29 mouse cellular contexts compared by ENCODE assay signal in the genomic region with DNA sequence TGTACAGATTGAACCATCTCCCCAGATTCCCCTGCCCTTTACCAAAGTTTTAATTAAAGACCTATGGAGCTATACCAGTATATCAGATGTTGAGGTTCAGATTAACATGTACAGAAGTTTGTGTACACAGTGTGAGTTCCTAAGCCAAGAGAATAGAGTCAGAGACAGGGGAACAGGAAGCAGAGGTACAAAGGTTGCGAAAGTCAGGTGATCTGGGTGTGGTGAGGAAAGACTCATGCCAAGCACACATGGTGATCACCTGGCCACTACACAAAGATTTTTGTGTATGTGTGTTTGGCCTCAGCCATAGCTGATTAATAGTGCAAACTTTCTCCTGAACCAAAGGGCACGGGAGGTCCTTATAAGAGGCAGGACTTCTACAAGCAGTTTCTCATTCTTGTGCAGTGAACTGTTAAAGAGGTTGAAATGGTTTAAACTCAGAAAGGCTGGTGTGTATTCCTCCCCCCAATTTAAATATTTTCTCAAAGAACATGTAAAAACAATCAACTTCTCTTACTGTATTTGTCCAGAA.
DNase-seq lines count a peak whose midpoint lies in the region; ATAC-seq and TF ChIP-seq lines count a peak whose summit lies in the region.
"Had no signal": no experiment of that assay in that cellular context is flagged by ENCODE, and none has a peak within 500 bp of the region (broad histone marks: within the 10 kb centered on the region; RNA-seq: fewer than 3 reads in every experiment).

No protein-coding gene starts in this region.

- H3K4me2 ChIP-seq in kidney, embryonic 16.5 days (replicated peaks; ENCODE audit: low read depth, low read length) = no peak overlapping the region
- no peak overlapping the region for H3K4me2 ChIP-seq in stomach, embryonic 16.5 days (ENCODE audit: low read depth, low read length)
- H3K4me2 ChIP-seq: embryonic facial prominence, embryonic 15.5 days; forebrain, embryonic 12.5 days; heart, embryonic 15.5 days; limb, embryonic 15.5 days; liver, embryonic 15.5 days; lung, embryonic 14.5 days; midbrain, embryonic 15.5 days had no signal

- no peaks in the 10 kb centered on the region for H3K36me3 ChIP-seq in kidney, embryonic 16.5 days (ENCODE audit: insufficient read depth, low read length)
- H3K36me3 ChIP-seq in stomach, embryonic 16.5 days (ENCODE audit: control insufficient read depth, insufficient read depth, low read length) = no peaks in the 10 kb centered on the region
- no peaks in the 10 kb centered on the region for H3K36me3 ChIP-seq in thymus, adult 2 months (ENCODE audit: control insufficient read depth, insufficient read depth, low read length)
- H3K36me3 ChIP-seq: embryonic facial prominence, embryonic 10.5 days; embryonic facial prominence, embryonic 15.5 days; forebrain, embryonic 12.5 days; G1E; heart, embryonic 10.5 days; heart, embryonic 15.5 days; limb, embryonic 10.5 days; limb, embryonic 15.5 days; liver, embryonic 15.5 days; midbrain, embryonic 10.5 days; midbrain, embryonic 15.5 days had no signal

- no peak for TF ChIP-seq POLR2A in thymus, adult 2 months (IDR thresholded peaks at IDR 0.05; ENCODE audit: control insufficient read depth, extremely low read depth, insufficient read depth, low read length, poor library complexity)

- no peak overlapping the region for H3K27ac ChIP-seq in kidney, embryonic 16.5 days (ENCODE audit: low read length)
- no peak overlapping the region for H3K27ac ChIP-seq in stomach, embryonic 16.5 days (ENCODE audit: low read length)
- no peak overlapping the region for H3K27ac ChIP-seq in thymus, adult 2 months (ENCODE audit: control insufficient read depth, insufficient read depth, low read length)
- H3K27ac ChIP-seq: embryonic facial prominence, embryonic 10.5 days; embryonic facial prominence, embryonic 15.5 days; forebrain, embryonic 12.5 days; heart, embryonic 10.5 days; heart, embryonic 15.5 days; limb, embryonic 10.5 days; limb, embryonic 15.5 days; liver, embryonic 15.5 days; midbrain, embryonic 10.5 days; midbrain, embryonic 15.5 days had no signal

- no peaks in the 10 kb centered on the region for H3K27me3 ChIP-seq in kidney, embryonic 16.5 days (ENCODE audit: insufficient read depth, low read length)
- H3K27me3 ChIP-seq in stomach, embryonic 16.5 days (ENCODE audit: control insufficient read depth, insufficient read depth, low read length) = no peaks in the 10 kb centered on the region
- H3K27me3 ChIP-seq in thymus, adult 2 months (ENCODE audit: control insufficient read depth, insufficient read depth, low read length) = no peaks in the 10 kb centered on the region
- H3K27me3 ChIP-seq: embryonic facial prominence, embryonic 15.5 days; forebrain, embryonic 12.5 days; heart, embryonic 15.5 days; limb, embryonic 15.5 days; liver, embryonic 15.5 days; midbrain, embryonic 15.5 days had no signal

- 74% methylated on average over 2 of the region's 2 CpGs for WGBS in kidney, embryonic 16.5 days
- WGBS in stomach, embryonic 16.5 days = 65% methylated on average over 2 of the region's 2 CpGs
- WGBS in thymus, adult 2 months = 92% methylated on average over 2 of the region's 2 CpGs

- H3K4me1 ChIP-seq in kidney, embryonic 16.5 days (ENCODE audit: insufficient read depth, low read length) = no peaks in the 10 kb centered on the region
- no peaks in the 10 kb centered on the region for H3K4me1 ChIP-seq in stomach, embryonic 16.5 days (ENCODE audit: control insufficient read depth, insufficient read depth, low read length)
- no peaks in the 10 kb centered on the region for H3K4me1 ChIP-seq in thymus, adult 2 months (replicated peaks; ENCODE audit: control insufficient read depth, insufficient read depth, low read length)
- H3K4me1 ChIP-seq: embryonic facial prominence, embryonic 10.5 days; embryonic facial prominence, embryonic 15.5 days; forebrain, embryonic 12.5 days; heart, embryonic 10.5 days; heart, embryonic 15.5 days; limb, embryonic 10.5 days; limb, embryonic 15.5 days; liver, embryonic 15.5 days; midbrain, embryonic 10.5 days; midbrain, embryonic 15.5 days had no signal

- H3K9ac ChIP-seq in kidney, embryonic 16.5 days (replicated peaks; ENCODE audit: low read length) = no peak overlapping the region
- H3K9ac ChIP-seq in stomach, embryonic 16.5 days (ENCODE audit: low read length) = no peak overlapping the region
- H3K9ac ChIP-seq: embryonic facial prominence, embryonic 15.5 days; forebrain, embryonic 12.5 days; heart, embryonic 15.5 days; limb, embryonic 15.5 days; liver, embryonic 15.5 days; lung, embryonic 14.5 days; midbrain, embryonic 15.5 days had no signal

- TF ChIP-seq CTCF in thymus, adult 2 months (IDR thresholded peaks at IDR 0.05; ENCODE audit: borderline replicate concordance, control insufficient read depth, extremely low read depth, insufficient read depth, low read length, poor library complexity) = no peak

- peak; percentile 18 for DNase-seq in kidney, adult 11 months
- peak; percentile 51 for DNase-seq in kidney, adult 9 months
- DNase-seq in kidney, postnatal 25 days = peak; percentile 33 to 35
- DNase-seq in left cerebral cortex, adult 9 months (ENCODE audit: low spot score in 2 of 2) = no peak
- DNase-seq in right cerebral cortex, adult 18-20 months = no peak
- DNase-seq in thymus, adult 2 months = no peak
- DNase-seq: adrenal gland, adult 8-10 months; cerebellum, adult 8-10 months; cerebellum, postnatal 25 days; gastrocnemius, postnatal 25 days; heart, adult 11 months; layer of hippocampus, postnatal 36 days; lung, embryonic 14.5 days; lung, postnatal 14 days; right cerebral cortex, postnatal 14 days had no signal

- no peak overlapping the region for H3K4me3 ChIP-seq in kidney, embryonic 16.5 days (ENCODE audit: low read length)
- no peak overlapping the region for H3K4me3 ChIP-seq in stomach, embryonic 16.5 days (replicated peaks; ENCODE audit: low read length)
- H3K4me3 ChIP-seq in thymus, adult 2 months (ENCODE audit: control insufficient read depth, insufficient read depth, low read length) = no peak overlapping the region
- H3K4me3 ChIP-seq: embryonic facial prominence, embryonic 10.5 days; embryonic facial prominence, embryonic 15.5 days; forebrain, embryonic 12.5 days; heart, embryonic 10.5 days; heart, embryonic 15.5 days; limb, embryonic 10.5 days; limb, embryonic 15.5 days; liver, embryonic 15.5 days; midbrain, embryonic 10.5 days; midbrain, embryonic 15.5 days had no signal

- no peak for ATAC-seq in kidney, embryonic 16.5 days (ENCODE audit: low FRiP score, low TSS enrichment)
- peak; percentile 88 for ATAC-seq in stomach, embryonic 16.5 days (ENCODE audit: insufficient read depth, low FRiP score)
- ATAC-seq: hindbrain, embryonic 16.5 days; midbrain, embryonic 15.5 days had no signal

- H3K9me3 ChIP-seq in kidney, embryonic 16.5 days (ENCODE audit: low read length) = no peaks in the 10 kb centered on the region
- no peaks in the 10 kb centered on the region for H3K9me3 ChIP-seq in stomach, embryonic 16.5 days (replicated peaks; ENCODE audit: control insufficient read depth, low read length)
- H3K9me3 ChIP-seq: embryonic facial prominence, embryonic 10.5 days; embryonic facial prominence, embryonic 15.5 days; forebrain, embryonic 12.5 days; G1E; heart, embryonic 10.5 days; heart, embryonic 15.5 days; limb, embryonic 10.5 days; limb, embryonic 15.5 days; liver, embryonic 15.5 days; midbrain, embryonic 10.5 days; midbrain, embryonic 15.5 days had no signal

Comparison
In these comparisons a context has a peak if more than half of its experiments do, and no peak if none do; other contexts are left out.
1. DNase-seq: peak in kidney, adult 11 months (single experiment), kidney, adult 9 months (single experiment) and kidney, postnatal 25 days (2 of 2); none in left cerebral cortex, adult 9 months (0 of 2), right cerebral cortex, adult 18-20 months (single experiment) and thymus, adult 2 months (single experiment).